Mouse (Mus musculus): ENCODE results near the gene Snap29. TPM values are rescaled to one million over a fixed set of nuclear protein-coding genes. Genes with fewer than 3 reads are reported as not detected.

The Snap29 gene
- polyA plus RNA-seq, 1 experiment from 2014 or later, result 26.0 TPM

- Histone ChIP-seq H3K4me3 (ENCODE audit: low read depth, low read length) (peak overlapping the region; percentile 66), H3K4me1 (ENCODE audit: control insufficient read depth, insufficient read depth, low read length) (peaks cover 30% of the 10 kb centered on the region), H3K4me2 (ENCODE audit: low read length) (peak overlapping the region; percentile 66), H3K36me3 (ENCODE audit: control insufficient read depth, insufficient read depth, low read length) (no peaks in the 10 kb centered on the region), H3K27ac (ENCODE audit: low read length) (peak overlapping the region; percentile 82; the same call in 1 of the 2 replicates), H3K9me3 (replicated peaks; ENCODE audit: control insufficient read depth, low read length, poor library complexity, severe bottlenecking) (no peaks in the 10 kb centered on the region), H3K27me3 (ENCODE audit: control insufficient read depth, insufficient read depth, low read depth, low read length) (no peaks in the 10 kb centered on the region), H3K9ac (ENCODE audit: low read depth, low read length) (peak overlapping the region; percentile 83)
- no peak for ATAC-seq
- 42% methylated on average over 9 of the region's 9 CpGs for WGBS
Observed at GRCm38 (mm10) chr16:17406512-17407231, 886 bp downstream of the Snap29 start.

GRCm38 (mm10) chr16:17409046-17409445, 3.3 kb downstream of the Snap29 start:
- peaks cover 26% of the 10 kb centered on the region for H3K4me1 ChIP-seq (ENCODE audit: control insufficient read depth, insufficient read depth, low read length)
- H3K27ac ChIP-seq (ENCODE audit: low read length), result no peak overlapping the region
- no peaks in the 10 kb centered on the region for H3K9me3 ChIP-seq (replicated peaks; ENCODE audit: control insufficient read depth, low read length, poor library complexity, severe bottlenecking)
- H3K4me3 ChIP-seq (ENCODE audit: low read depth, low read length), result no peak overlapping the region
- no peak overlapping the region for H3K9ac ChIP-seq (ENCODE audit: low read depth, low read length)
- no peak for ATAC-seq
- 89% methylated on average over 2 of the region's 2 CpGs for WGBS
- no peaks in the 10 kb centered on the region for H3K27me3 ChIP-seq (ENCODE audit: control insufficient read depth, insufficient read depth, low read depth, low read length)
- H3K4me2 ChIP-seq (ENCODE audit: low read length), result no peak overlapping the region
- H3K36me3 ChIP-seq (ENCODE audit: control insufficient read depth, insufficient read depth, low read length), result no peaks in the 10 kb centered on the region

- H3K27ac ChIP-seq (ENCODE audit: low read length), result no peak overlapping the region
- 81% methylated on average over 4 of the region's 4 CpGs for WGBS
- no peak overlapping the region for H3K4me2 ChIP-seq (ENCODE audit: low read length)
- H3K4me3 ChIP-seq (ENCODE audit: low read depth, low read length), result no peak overlapping the region
- H3K9me3 ChIP-seq (replicated peaks; ENCODE audit: control insufficient read depth, low read length, poor library complexity, severe bottlenecking), result no peaks in the 10 kb centered on the region
- no peak overlapping the region for H3K9ac ChIP-seq (ENCODE audit: low read depth, low read length)
- H3K4me1 ChIP-seq (ENCODE audit: control insufficient read depth, insufficient read depth, low read length), result peaks cover 18% of the 10 kb centered on the region
- no peaks in the 10 kb centered on the region for H3K27me3 ChIP-seq (ENCODE audit: control insufficient read depth, insufficient read depth, low read depth, low read length)
- no peak for ATAC-seq
- H3K36me3 ChIP-seq (ENCODE audit: control insufficient read depth, insufficient read depth, low read length), result no peaks in the 10 kb centered on the region
Observed at GRCm38 (mm10) chr16:17410209-17410608, 4.4 kb downstream of the Snap29 start.

GRCm38 (mm10) chr16:17423021-17423420, 17.2 kb downstream of the Snap29 start:
- Histone ChIP-seq H3K27me3 (ENCODE audit: control insufficient read depth, insufficient read depth, low read depth, low read length) (no peaks in the 10 kb centered on the region), H3K9me3 (replicated peaks; ENCODE audit: control insufficient read depth, low read length, poor library complexity, severe bottlenecking) (no peaks in the 10 kb centered on the region), H3K9ac (ENCODE audit: low read depth, low read length) (no peak overlapping the region), H3K36me3 (ENCODE audit: control insufficient read depth, insufficient read depth, low read length) (peaks cover 33% of the 10 kb centered on the region), H3K4me3 (ENCODE audit: low read depth, low read length) (no peak overlapping the region), H3K4me2 (ENCODE audit: low read length) (no peak overlapping the region), H3K27ac (ENCODE audit: low read length) (no peak overlapping the region), H3K4me1 (ENCODE audit: control insufficient read depth, insufficient read depth, low read length) (no peaks in the 10 kb centered on the region)
- no peak for ATAC-seq
- 83% methylated on average over 3 of the region's 3 CpGs for WGBS

- no peak for ATAC-seq
- WGBS, result 82% methylated on average over 2 of the region's 2 CpGs
- Histone ChIP-seq H3K27ac (ENCODE audit: low read length) (no peak overlapping the region), H3K9ac (ENCODE audit: low read depth, low read length) (no peak overlapping the region), H3K4me1 (ENCODE audit: control insufficient read depth, insufficient read depth, low read length) (no peaks in the 10 kb centered on the region), H3K4me3 (ENCODE audit: low read depth, low read length) (no peak overlapping the region), H3K27me3 (ENCODE audit: control insufficient read depth, insufficient read depth, low read depth, low read length) (no peaks in the 10 kb centered on the region), H3K4me2 (ENCODE audit: low read length) (no peak overlapping the region), H3K36me3 (ENCODE audit: control insufficient read depth, insufficient read depth, low read length) (peaks cover 13% of the 10 kb centered on the region; the same call in 1 of the 2 replicates), H3K9me3 (replicated peaks; ENCODE audit: control insufficient read depth, low read length, poor library complexity, severe bottlenecking) (no peaks in the 10 kb centered on the region)
Observed at GRCm38 (mm10) chr16:17432576-17432975, 26.8 kb downstream of the Snap29 start.

GRCm38 (mm10) chr16:17451541-17452372, 46.0 kb downstream of the Snap29 start, which contains the start of gene Crkl:
TSS of gene Crkl (plus strand) at chr16:17451987.
- peak; percentile 96 for ATAC-seq
- WGBS, result under 1% methylated on average over 63 of the region's 63 CpGs

GRCm38 (mm10) chr16:17452373-17452715, 46.6 kb downstream of the Snap29 start:
- Histone ChIP-seq H3K4me2 (ENCODE audit: low read length) (peak overlapping the region; percentile 98), H3K27ac (ENCODE audit: low read length) (peak overlapping the region; percentile 98), H3K4me3 (ENCODE audit: low read depth, low read length) (peak overlapping the region; percentile 69), H3K27me3 (ENCODE audit: control insufficient read depth, insufficient read depth, low read depth, low read length) (no peaks in the 10 kb centered on the region), H3K36me3 (ENCODE audit: control insufficient read depth, insufficient read depth, low read length) (peaks cover 6% of the 10 kb centered on the region; the same call in 1 of the 2 replicates), H3K4me1 (ENCODE audit: control insufficient read depth, insufficient read depth, low read length) (peaks cover 28% of the 10 kb centered on the region), H3K9me3 (replicated peaks; ENCODE audit: control insufficient read depth, low read length, poor library complexity, severe bottlenecking) (no peaks in the 10 kb centered on the region), H3K9ac (ENCODE audit: low read depth, low read length) (peak overlapping the region; percentile 98)
- ATAC-seq, result peak; percentile 62
- WGBS, result under 1% methylated on average over 24 of the region's 24 CpGs

More at GRCm38 (mm10) chr16:17451541-17452372, 46.0 kb downstream of the Snap29 start, which contains the start of gene Crkl:
- Histone ChIP-seq H3K36me3 (ENCODE audit: control insufficient read depth, insufficient read depth, low read length) (peaks cover 6% of the 10 kb centered on the region; the same call in 1 of the 2 replicates), H3K9ac (ENCODE audit: low read depth, low read length) (peak within 1 kb of the TSS; percentile 98), H3K9me3 (replicated peaks; ENCODE audit: control insufficient read depth, low read length, poor library complexity, severe bottlenecking) (no peaks in the 10 kb centered on the region), H3K27me3 (ENCODE audit: control insufficient read depth, insufficient read depth, low read depth, low read length) (no peaks in the 10 kb centered on the region), H3K27ac (ENCODE audit: low read length) (peak within 1 kb of the TSS; percentile 98), H3K4me2 (ENCODE audit: low read length) (peak within 1 kb of the TSS; percentile 98), H3K4me1 (ENCODE audit: control insufficient read depth, insufficient read depth, low read length) (peaks cover 28% of the 10 kb centered on the region), H3K4me3 (ENCODE audit: low read depth, low read length) (peak within 1 kb of the TSS; percentile 69)

DNA sequence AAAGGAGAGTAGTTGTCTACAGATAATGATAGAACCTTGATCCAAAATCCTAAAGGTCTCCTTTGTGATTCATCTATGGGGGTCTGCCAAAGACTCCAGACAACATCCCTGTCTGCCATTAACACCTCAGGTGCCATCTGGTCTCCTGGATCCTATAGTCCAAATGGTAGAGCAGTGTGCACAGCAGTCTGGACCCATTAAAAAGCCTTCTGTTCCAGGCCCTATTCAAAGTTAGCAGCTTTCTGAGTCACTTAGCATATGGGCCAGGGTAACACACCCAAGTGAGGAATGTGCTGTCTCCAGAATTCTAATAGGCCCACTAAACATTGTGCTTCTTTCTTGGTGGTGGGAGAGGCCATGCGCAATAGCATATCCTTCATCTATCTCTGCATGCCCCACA, 51.1 kb downstream of the Snap29 start:
- Histone ChIP-seq H3K9me3 (replicated peaks; ENCODE audit: control insufficient read depth, low read length, poor library complexity, severe bottlenecking) (no peaks in the 10 kb centered on the region), H3K4me1 (ENCODE audit: control insufficient read depth, insufficient read depth, low read length) (peaks cover 25% of the 10 kb centered on the region), H3K27ac (ENCODE audit: low read length) (no peak overlapping the region), H3K4me3 (ENCODE audit: low read depth, low read length) (no peak overlapping the region), H3K9ac (ENCODE audit: low read depth, low read length) (no peak overlapping the region), H3K36me3 (ENCODE audit: control insufficient read depth, insufficient read depth, low read length) (peaks cover 6% of the 10 kb centered on the region; the same call in 1 of the 2 replicates), H3K27me3 (ENCODE audit: control insufficient read depth, insufficient read depth, low read depth, low read length) (no peaks in the 10 kb centered on the region), H3K4me2 (ENCODE audit: low read length) (no peak overlapping the region)
- ATAC-seq, result no peak
- WGBS, result 100% methylated on average over 1 of the region's 1 CpGs

GRCm38 (mm10) chr16:17460254-17460653, 54.5 kb downstream of the Snap29 start:
- 91% methylated on average over 4 of the region's 4 CpGs for WGBS
- ATAC-seq, result no peak
- no peak overlapping the region for H3K4me2 ChIP-seq (ENCODE audit: low read length)
- H3K4me3 ChIP-seq (ENCODE audit: low read depth, low read length), result no peak overlapping the region
- H3K36me3 ChIP-seq (ENCODE audit: control insufficient read depth, insufficient read depth, low read length), result peaks cover 6% of the 10 kb centered on the region; the same call in 1 of the 2 replicates
- H3K9me3 ChIP-seq (replicated peaks; ENCODE audit: control insufficient read depth, low read length, poor library complexity, severe bottlenecking), result no peaks in the 10 kb centered on the region
- H3K9ac ChIP-seq (ENCODE audit: low read depth, low read length), result no peak overlapping the region
- no peak overlapping the region for H3K27ac ChIP-seq (ENCODE audit: low read length)
- no peaks in the 10 kb centered on the region for H3K27me3 ChIP-seq (ENCODE audit: control insufficient read depth, insufficient read depth, low read depth, low read length)
- peaks cover 14% of the 10 kb centered on the region for H3K4me1 ChIP-seq (ENCODE audit: control insufficient read depth, insufficient read depth, low read length)
